Comparison of ENCODE assay signal across 21 mouse cellular contexts in genomic region chr13:110619010-110619409, GRCm38 (mm10).
DNase-seq lines count a peak whose midpoint lies in the region; ATAC-seq and TF ChIP-seq lines count a peak whose summit lies in the region.
"Had no signal": no experiment of that assay in that cellular context is flagged by ENCODE, and none has a peak within 500 bp of the region (broad histone marks: within the 10 kb centered on the region; RNA-seq: fewer than 3 reads in every experiment).

No protein-coding gene starts in this region.

- no peak for TF ChIP-seq EP300 in liver, postnatal 0 days (IDR thresholded peaks at IDR 0.05; ENCODE audit: low read depth)

- H3K27me3 ChIP-seq in liver, postnatal 0 days (ENCODE audit: insufficient read depth, low read length) = no peaks in the 10 kb centered on the region
- H3K27me3 ChIP-seq: embryonic facial prominence, embryonic 15.5 days; forebrain, embryonic 15.5 days; hindbrain, embryonic 15.5 days; liver, embryonic 15.5 days had no signal

- H3K4me1 ChIP-seq in liver, postnatal 0 days (ENCODE audit: insufficient read depth) = no peaks in the 10 kb centered on the region
- H3K4me1 ChIP-seq: embryonic facial prominence, embryonic 15.5 days; forebrain, embryonic 15.5 days; hindbrain, embryonic 15.5 days; limb, embryonic 10.5 days; liver, embryonic 15.5 days had no signal

- TF ChIP-seq CTCF in liver, postnatal 0 days (IDR thresholded peaks at IDR 0.05; ENCODE audit: low read depth) = no peak

- no peaks in the 10 kb centered on the region for H3K36me3 ChIP-seq in liver, postnatal 0 days (replicated peaks; ENCODE audit: insufficient read depth, low read length)
- H3K36me3 ChIP-seq: embryonic facial prominence, embryonic 15.5 days; forebrain, embryonic 15.5 days; hindbrain, embryonic 15.5 days; limb, embryonic 10.5 days; liver, embryonic 15.5 days had no signal

- no peaks in the 10 kb centered on the region for H3K9me3 ChIP-seq in liver, postnatal 0 days (ENCODE audit: low read length)
- H3K9me3 ChIP-seq: embryonic facial prominence, embryonic 15.5 days; forebrain, embryonic 15.5 days; hindbrain, embryonic 15.5 days; limb, embryonic 10.5 days; liver, embryonic 15.5 days had no signal

- no peak for ATAC-seq in liver, postnatal 0 days
- ATAC-seq: forebrain, embryonic 15.5 days had no signal

- peak; percentile 62 to 79 for DNase-seq in frontal cortex, adult 2 months (ENCODE audit: extremely low spot score in 1 of 2, low spot score in 1 of 2)
- DNase-seq in frontal cortex, postnatal 25 days (ENCODE audit: low spot score in 2 of 2) = no peak
- DNase-seq in right cerebral cortex, adult 18-20 months = peak; percentile 73
- no peak for DNase-seq in right cerebral cortex, postnatal 4 days
- peak; percentile 56 to 59 for DNase-seq in layer of hippocampus, postnatal 36 days
- DNase-seq in right cerebral cortex, postnatal 36 days (ENCODE audit: low spot score in 2 of 2) = peak; percentile 51 to 75
- DNase-seq in urinary bladder, postnatal 14 days (ENCODE audit: low spot score) = no peak
- no peak for DNase-seq in liver, postnatal 0 days
- DNase-seq: adrenal gland, postnatal 25 days; cerebellum, adult 9-10 months; kidney, adult 9 months; kidney, postnatal 36 days; liver; thymus, postnatal 25 days had no signal

- no peak overlapping the region for H3K4me2 ChIP-seq in liver, postnatal 0 days (ENCODE audit: low read depth, low read length)
- H3K4me2 ChIP-seq: embryonic facial prominence, embryonic 15.5 days; forebrain, embryonic 15.5 days; heart, embryonic 11.5 days; hindbrain, embryonic 15.5 days; liver, embryonic 15.5 days had no signal

- 75% methylated on average over 6 of the region's 6 CpGs for WGBS in liver, postnatal 0 days (ENCODE audit: insufficient replicate concordance)

- H3K4me3 ChIP-seq in liver, postnatal 0 days (ENCODE audit: low read depth, low read length) = no peak overlapping the region
- H3K4me3 ChIP-seq: embryonic facial prominence, embryonic 15.5 days; forebrain, embryonic 15.5 days; hindbrain, embryonic 15.5 days; limb, embryonic 10.5 days; liver, embryonic 15.5 days had no signal

- no peak overlapping the region for H3K27ac ChIP-seq in liver, postnatal 0 days (ENCODE audit: low read depth)
- H3K27ac ChIP-seq: embryonic facial prominence, embryonic 15.5 days; forebrain, embryonic 15.5 days; hindbrain, embryonic 15.5 days; limb, embryonic 10.5 days; liver, embryonic 15.5 days; macrophage had no signal

- H3K9ac ChIP-seq in liver, postnatal 0 days (replicated peaks) = no peak overlapping the region
- H3K9ac ChIP-seq: embryonic facial prominence, embryonic 15.5 days; forebrain, embryonic 15.5 days; hindbrain, embryonic 15.5 days; liver, embryonic 15.5 days had no signal

Comparison
In these comparisons a context has a peak if more than half of its experiments do, and no peak if none do; other contexts are left out.
1. DNase-seq: peak in frontal cortex, adult 2 months (2 of 2), right cerebral cortex, adult 18-20 months (single experiment), layer of hippocampus, postnatal 36 days (2 of 2) and right cerebral cortex, postnatal 36 days (2 of 2); none in frontal cortex, postnatal 25 days (0 of 2), right cerebral cortex, postnatal 4 days (single experiment), urinary bladder, postnatal 14 days (single experiment) and liver, postnatal 0 days (single experiment).